Mouse (Mus musculus) heart, postnatal 0 days (tissue): Measurements from ENCODE around the gene Ccdc110.

Source experiments
- CTCF ChIP-seq: IDR thresholded peaks from 2 replicates; pipeline ENCODE4 v1.5.1; 2016; ENCODE audit warnings: antibody characterized with exemption, control low read depth, low read depth
- EP300 ChIP-seq: IDR thresholded peaks from 2 replicates; pipeline ENCODE4 v1.6.1; 2016; ENCODE audit warnings: antibody characterized with exemption, low read depth

DNA sequence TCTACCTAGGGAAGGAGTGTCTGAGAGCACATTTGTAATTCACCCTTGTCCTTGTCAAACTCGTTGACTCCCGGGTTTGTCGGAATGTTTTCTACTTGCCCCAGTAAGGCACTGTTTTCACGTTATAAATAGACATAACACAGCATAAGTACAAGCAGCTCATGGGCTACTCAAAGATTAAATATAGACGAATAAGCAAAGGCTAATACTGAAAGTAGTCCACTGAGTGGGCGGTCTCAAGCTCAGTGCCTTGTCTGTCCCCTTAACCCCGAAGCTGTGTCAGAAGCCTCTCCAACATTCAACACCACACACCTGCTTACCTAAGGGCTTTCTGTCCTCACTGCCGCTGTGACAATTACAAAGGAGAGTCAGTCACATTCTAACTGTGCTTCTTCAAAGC lies 32.8 kb upstream of the Ccdc110 start:
- TF ChIP-seq CTCF (no peak), EP300 (no peak)
